Mouse (Mus musculus) CH12.LX (cell line): Measurements from ENCODE around the gene Utp11.

Experiments
- CTCF ChIP-seq, 2 experiments: IDR thresholded peaks in 1 of 2; conservative IDR thresholded peaks in 1 of 2; 2 replicates each; pipeline ENCODE4 v1.5.1; 2011 to 2012; ENCODE audit warnings: low read depth in 2 of 2, low read length in 2 of 2, improper control_type of control experiment in 1 of 2, inconsistent platforms in 1 of 2, mild to moderate bottlenecking in 1 of 2, moderate library complexity in 1 of 2
- MAX ChIP-seq: IDR thresholded peaks from 2 replicates; pipeline ENCODE4 v1.6.1; 2011; ENCODE audit warnings: low read length, improper control_type of control experiment
- PAX5 ChIP-seq: IDR thresholded peaks from 2 replicates; pipeline ENCODE4 v1.6.1; 2012; ENCODE audit warnings: low read length, inconsistent platforms, mixed read lengths
- ZC3H11A ChIP-seq: IDR thresholded peaks from 2 replicates; pipeline ENCODE4 v1.6.1; 2012; ENCODE audit warnings: low read depth, mild to moderate bottlenecking, inconsistent platforms, low read length, improper control_type of control experiment

DNA sequence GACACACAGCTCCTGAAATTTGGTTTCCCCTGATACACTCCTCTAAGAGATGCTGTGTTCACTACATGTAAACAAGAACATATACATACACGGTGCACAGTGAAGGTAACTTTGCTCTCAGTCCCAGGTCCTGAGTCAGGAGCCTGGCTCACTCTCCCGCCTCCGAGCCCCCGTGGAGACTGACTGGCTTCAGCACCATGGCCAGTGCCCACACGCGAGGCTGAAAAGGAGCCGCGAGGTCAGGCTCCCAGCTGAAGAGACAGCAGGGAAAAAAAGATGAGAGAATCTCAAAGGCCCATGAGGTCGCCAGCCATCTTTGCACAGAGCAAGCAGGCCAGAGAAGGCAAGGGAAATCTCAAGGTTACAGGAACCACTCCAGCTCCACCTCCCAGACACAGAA, 60.1 kb downstream of the Utp11 start:
- TF ChIP-seq CTCF (conservative IDR thresholded peaks at IDR 0.05 in 1 of 2, IDR thresholded peaks at IDR 0.05 in 1 of 2; ENCODE audit: low read depth in 2 of 2, low read length in 2 of 2): no peak
- no peak for TF ChIP-seq PAX5
- no peak for TF ChIP-seq MAX
- TF ChIP-seq ZC3H11A: no peak
